Mouse (Mus musculus): ENCODE data around the gene Hnrnpu.
A peak's percentile ranks its signal among the peaks of the same experiment; 100 is the strongest.
"Not testable (repeated sequence)": the region's sequence is repeated elsewhere in the genome, so short reads cannot be mapped to it uniquely, and the experiment has no call there.

The Hnrnpu gene

DNA sequence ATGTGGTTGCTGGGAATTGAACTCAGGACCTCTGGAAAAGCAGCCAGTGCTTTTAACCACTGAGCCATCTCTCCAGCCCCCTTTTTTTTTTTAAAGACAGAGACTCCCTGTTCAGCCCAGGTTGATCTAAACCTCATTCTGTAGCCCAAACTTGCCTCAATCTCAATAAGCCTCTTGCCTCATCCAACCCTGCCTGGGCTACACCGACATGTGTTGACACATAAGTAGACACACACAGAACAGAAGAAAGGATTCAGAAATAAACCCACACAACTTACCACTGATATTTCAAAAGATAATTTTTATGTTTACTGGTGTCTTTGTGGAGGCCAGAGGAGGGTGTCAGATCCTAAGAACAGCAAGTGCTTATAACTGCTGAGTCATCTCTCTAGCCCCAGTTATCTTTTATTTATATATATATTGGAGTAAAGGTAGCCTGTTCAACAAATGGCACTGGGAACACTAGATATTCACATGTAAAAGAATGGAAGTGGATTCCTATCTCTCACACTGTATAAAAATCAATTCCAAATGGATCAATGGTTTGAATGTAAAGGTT, 24.5 kb downstream of the Hnrnpu start:
- no peak for DNase-seq (ENCODE audit: low read depth, low spot score)

GRCm38 (mm10) chr1:178310128-178310527, 27.5 kb downstream of the Hnrnpu start:
- DNase-seq (ENCODE audit: low read depth, low spot score) = no peak

- no peak for DNase-seq (ENCODE audit: low read depth, low spot score)
These were observed 28.1 kb downstream of the Hnrnpu start for GRCm38 (mm10) chr1:178309487-178309886.

DNA sequence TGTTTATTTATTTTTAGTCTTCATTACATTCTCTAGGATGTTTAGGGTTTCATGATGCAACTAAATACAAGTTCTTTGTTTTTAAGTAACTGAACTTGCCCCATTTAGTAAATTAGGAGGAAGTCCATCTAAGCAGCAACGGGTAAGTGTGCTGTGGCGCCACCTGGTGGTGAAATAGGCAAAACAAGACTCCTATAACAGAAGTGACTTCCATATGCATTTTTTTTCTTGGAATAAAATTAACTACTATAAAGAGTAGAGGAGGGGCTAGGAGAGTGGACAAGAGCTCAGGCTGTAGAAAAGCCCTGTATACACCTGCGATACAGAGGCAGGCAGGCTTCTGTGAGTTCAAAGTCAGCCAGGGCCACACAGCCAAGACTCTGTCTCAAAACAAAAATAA, 34.2 kb downstream of the Hnrnpu start:
- DNase-seq (ENCODE audit: low read depth, low spot score) = peak; percentile 89

DNA sequence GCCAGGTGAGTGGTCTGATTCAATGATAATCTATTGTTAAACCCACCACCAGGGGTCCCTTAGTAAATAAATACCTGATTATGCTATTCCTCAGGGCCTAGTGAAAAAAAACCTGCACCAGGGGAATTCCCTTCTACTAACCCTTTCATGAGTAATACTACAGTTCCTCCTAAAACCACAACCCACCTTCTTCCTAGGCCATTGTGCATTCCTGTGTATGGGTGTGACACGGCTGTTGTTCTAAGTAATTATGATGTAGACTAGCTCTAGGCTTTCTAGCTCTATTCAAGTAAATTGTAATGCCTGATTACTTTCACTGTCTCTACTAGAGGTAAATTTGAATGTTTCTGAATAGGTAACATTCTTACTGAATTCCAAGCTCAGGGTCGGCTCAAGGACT, 36.3 kb downstream of the Hnrnpu start:
- DNase-seq (ENCODE audit: low read depth, low spot score) = not testable (repeated sequence)

- no peak for DNase-seq (ENCODE audit: low read depth, low spot score)
These were observed 43.5 kb downstream of the Hnrnpu start for GRCm38 (mm10) chr1:178294051-178294450.

- DNase-seq (ENCODE audit: low read depth, low spot score) = peak; percentile 83
These were observed 45.9 kb downstream of the Hnrnpu start for GRCm38 (mm10) chr1:178291716-178292115.

DNA sequence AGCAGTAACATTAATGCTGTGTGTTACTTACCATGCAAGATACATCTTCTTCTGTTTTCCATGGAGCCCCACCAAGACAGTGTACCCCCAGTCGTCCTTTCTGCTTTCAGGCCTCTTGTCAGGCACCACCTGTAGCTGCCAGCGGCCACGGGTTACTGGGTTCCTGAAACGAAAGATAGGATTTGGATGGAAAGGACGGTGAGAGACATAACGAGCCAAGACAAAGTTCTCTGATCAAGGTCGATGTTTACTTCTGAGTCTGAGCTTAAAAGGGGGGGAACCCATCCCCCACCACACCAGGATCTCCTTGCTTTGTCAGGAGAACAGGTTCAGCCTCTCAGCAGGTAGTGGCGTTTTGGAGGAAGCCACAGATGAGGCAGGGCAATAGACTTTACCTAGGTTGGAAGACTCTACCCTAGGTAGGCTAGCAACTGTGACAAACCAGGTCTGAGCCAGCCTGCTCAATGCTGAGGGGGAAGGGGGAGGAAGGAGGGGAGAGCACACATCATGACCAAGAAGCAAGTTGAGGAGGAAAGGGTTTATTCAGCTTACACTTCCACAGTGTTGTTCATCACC, 49.9 kb downstream of the Hnrnpu start:
- no peak for DNase-seq (ENCODE audit: low read depth, low spot score)

DNA sequence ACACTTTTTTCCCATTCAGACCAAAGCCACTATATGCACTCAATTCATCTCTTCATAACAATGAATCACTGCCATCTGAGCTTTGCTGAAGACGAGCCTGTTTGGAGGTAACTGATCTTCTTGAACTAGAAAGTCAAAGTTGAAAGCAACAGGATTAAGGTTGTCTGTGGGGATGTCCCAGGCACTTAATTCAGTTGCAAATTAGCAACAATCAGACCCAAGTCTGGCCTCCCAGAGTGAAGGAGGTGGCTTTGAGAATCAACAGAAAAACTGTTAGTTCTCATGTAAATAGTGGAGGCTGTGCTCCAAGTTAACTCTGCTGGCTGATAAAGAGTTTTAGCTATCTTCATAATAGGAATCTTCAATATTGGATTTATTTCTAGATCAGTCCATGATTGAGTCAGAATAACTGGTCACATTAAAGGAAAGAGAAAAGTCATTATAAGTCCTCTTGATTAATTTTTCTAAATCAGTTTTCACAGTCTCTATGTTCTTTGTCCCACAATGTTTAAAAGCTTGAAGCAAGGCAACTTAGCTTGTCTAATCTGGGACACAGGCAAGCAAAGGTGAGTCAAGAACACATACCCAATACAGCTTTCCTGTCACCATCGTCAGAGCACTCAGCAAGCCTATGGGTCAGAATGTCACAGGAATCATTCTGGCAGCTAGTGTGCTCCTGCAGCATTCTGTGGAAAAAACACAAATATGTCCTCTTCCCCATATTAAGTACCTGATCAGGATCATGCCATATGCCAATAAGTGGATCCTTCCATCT, 53.5 kb downstream of the Hnrnpu start:
- DNase-seq (ENCODE audit: low read depth, low spot score) = no peak

GRCm38 (mm10) chr1:178283314-178283713, 54.3 kb downstream of the Hnrnpu start:
- DNase-seq (ENCODE audit: low read depth, low spot score) = not testable (repeated sequence)

- no peak for DNase-seq (ENCODE audit: low read depth, low spot score)
These were observed 61.3 kb downstream of the Hnrnpu start for GRCm38 (mm10) chr1:178276054-178276911.

DNA sequence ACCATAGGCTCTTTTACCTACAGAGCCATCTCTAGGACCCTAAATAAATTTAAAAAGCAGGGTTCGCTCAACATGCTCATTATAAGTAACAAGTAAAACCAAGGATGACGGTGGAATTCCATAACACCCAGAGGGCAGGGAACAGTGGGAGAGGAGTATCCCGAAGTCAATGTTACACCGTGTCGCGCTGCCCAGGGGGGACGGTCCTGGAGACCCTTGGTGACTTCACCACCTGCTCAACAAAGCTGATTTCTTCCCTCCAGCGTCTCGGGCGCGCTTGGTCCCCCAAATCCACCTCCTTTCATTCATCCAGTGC, 61.9 kb downstream of the Hnrnpu start:
- DNase-seq (ENCODE audit: low read depth, low spot score) = no peak

- no peak for DNase-seq (ENCODE audit: low read depth, low spot score)
These were observed 62.3 kb downstream of the Hnrnpu start for GRCm38 (mm10) chr1:178275174-178275730.

Data from 3T3-L1 (cell line).